Comparison of ENCODE assay signal across 18 mouse cellular contexts in the genomic region with DNA sequence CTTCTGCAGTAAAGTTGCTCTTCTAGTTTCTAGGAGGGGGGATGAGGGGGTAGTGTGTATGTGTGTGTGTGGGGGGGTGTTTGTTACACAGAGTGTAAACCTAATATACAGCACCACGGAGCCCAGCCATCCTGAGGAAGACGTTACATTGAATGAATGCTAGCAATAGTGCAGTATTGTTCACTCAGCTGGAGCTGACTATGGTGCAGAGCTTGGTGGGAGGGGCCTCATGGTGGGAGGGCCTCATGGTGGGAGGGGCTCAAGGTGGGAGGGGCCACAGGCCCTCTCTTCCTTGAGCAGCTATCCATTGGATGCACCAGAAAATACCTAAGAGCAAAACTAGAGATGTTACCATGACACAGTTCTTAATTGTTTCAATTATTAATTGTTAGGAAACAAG.
DNase-seq lines count a peak whose midpoint lies in the region; ATAC-seq and TF ChIP-seq lines count a peak whose summit lies in the region.
"Had no signal": no experiment of that assay in that cellular context is flagged by ENCODE, and none has a peak within 500 bp of the region (broad histone marks: within the 10 kb centered on the region; RNA-seq: fewer than 3 reads in every experiment).

No protein-coding gene starts in this region.

- H3K9me3 ChIP-seq in embryonic facial prominence, embryonic 14.5 days (ENCODE audit: control insufficient read depth, low read length), result no peaks in the 10 kb centered on the region
- no peaks in the 10 kb centered on the region for H3K9me3 ChIP-seq in embryonic facial prominence, embryonic 10.5 days
- H3K9me3 ChIP-seq in lung, embryonic 14.5 days (ENCODE audit: low read depth, low read length), result no peaks in the 10 kb centered on the region
- no peaks in the 10 kb centered on the region for H3K9me3 ChIP-seq in intestine, embryonic 14.5 days (ENCODE audit: control insufficient read depth, low read length)
- H3K9me3 ChIP-seq: G1E; heart, embryonic 13.5 days; liver, embryonic 15.5 days; midbrain, embryonic 10.5 days; neural tube, embryonic 12.5 days had no signal

- no peak overlapping the region for H3K4me3 ChIP-seq in embryonic facial prominence, embryonic 14.5 days (ENCODE audit: low read depth, low read length)
- H3K4me3 ChIP-seq in embryonic facial prominence, embryonic 10.5 days, result no peak overlapping the region
- no peak overlapping the region for H3K4me3 ChIP-seq in lung, embryonic 14.5 days (ENCODE audit: low read depth, low read length)
- H3K4me3 ChIP-seq in intestine, embryonic 14.5 days (ENCODE audit: low read depth, low read length), result no peak overlapping the region
- H3K4me3 ChIP-seq: heart, embryonic 13.5 days; liver, embryonic 15.5 days; midbrain, embryonic 10.5 days; neural tube, embryonic 12.5 days had no signal

- H3K36me3 ChIP-seq in embryonic facial prominence, embryonic 14.5 days (ENCODE audit: control insufficient read depth, insufficient read depth, low read length), result no peaks in the 10 kb centered on the region
- no peaks in the 10 kb centered on the region; the same call in 1 of the 2 replicates for H3K36me3 ChIP-seq in embryonic facial prominence, embryonic 10.5 days (replicated peaks)
- no peaks in the 10 kb centered on the region for H3K36me3 ChIP-seq in lung, embryonic 14.5 days (ENCODE audit: insufficient read depth)
- H3K36me3 ChIP-seq in intestine, embryonic 14.5 days (ENCODE audit: control insufficient read depth, insufficient read depth, low read length), result no peaks in the 10 kb centered on the region
- H3K36me3 ChIP-seq: heart, embryonic 13.5 days; liver, embryonic 15.5 days; midbrain, embryonic 10.5 days; neural tube, embryonic 12.5 days had no signal

- no peak for TF ChIP-seq CTCF in lung, embryonic 14.5 days (IDR thresholded peaks at IDR 0.05; ENCODE audit: low read depth)

- 83% methylated on average over 2 of the region's 2 CpGs for WGBS in embryonic facial prominence, embryonic 14.5 days
- WGBS in embryonic facial prominence, embryonic 10.5 days, result 84% methylated on average over 2 of the region's 2 CpGs
- 87% methylated on average over 2 of the region's 2 CpGs for WGBS in lung, embryonic 14.5 days
- 87% methylated on average over 2 of the region's 2 CpGs for WGBS in intestine, embryonic 14.5 days

- no peak overlapping the region for H3K4me2 ChIP-seq in embryonic facial prominence, embryonic 14.5 days (ENCODE audit: low read depth, low read length)
- H3K4me2 ChIP-seq in lung, embryonic 14.5 days, result no peak overlapping the region
- H3K4me2 ChIP-seq in intestine, embryonic 14.5 days (ENCODE audit: low read length), result no peak overlapping the region
- H3K4me2 ChIP-seq: heart, embryonic 13.5 days; hindbrain, embryonic 14.5 days; liver, embryonic 15.5 days; neural tube, embryonic 12.5 days had no signal

- no peak overlapping the region for H3K9ac ChIP-seq in embryonic facial prominence, embryonic 14.5 days (ENCODE audit: low read depth, low read length)
- no peak overlapping the region for H3K9ac ChIP-seq in lung, embryonic 14.5 days
- H3K9ac ChIP-seq in intestine, embryonic 14.5 days (ENCODE audit: low read length), result no peak overlapping the region
- H3K9ac ChIP-seq: heart, embryonic 13.5 days; hindbrain, embryonic 14.5 days; liver, embryonic 15.5 days had no signal

- no peak overlapping the region for H3K27ac ChIP-seq in embryonic facial prominence, embryonic 14.5 days (replicated peaks; ENCODE audit: low read depth, low read length)
- no peak overlapping the region for H3K27ac ChIP-seq in embryonic facial prominence, embryonic 10.5 days (replicated peaks)
- no peak overlapping the region for H3K27ac ChIP-seq in lung, embryonic 14.5 days (ENCODE audit: low read depth)
- H3K27ac ChIP-seq in intestine, embryonic 14.5 days (ENCODE audit: low read depth), result no peak overlapping the region
- H3K27ac ChIP-seq: heart, embryonic 13.5 days; hindbrain, embryonic 14.5 days; liver, embryonic 15.5 days; neural tube, embryonic 12.5 days had no signal

- no peaks in the 10 kb centered on the region for H3K27me3 ChIP-seq in embryonic facial prominence, embryonic 14.5 days (replicated peaks; ENCODE audit: control insufficient read depth, insufficient read depth, low read length)
- no peaks in the 10 kb centered on the region for H3K27me3 ChIP-seq in embryonic facial prominence, embryonic 10.5 days (replicated peaks; ENCODE audit: low read depth, poor library complexity, severe bottlenecking)
- H3K27me3 ChIP-seq in lung, embryonic 14.5 days (ENCODE audit: insufficient read depth, low read length), result no peaks in the 10 kb centered on the region
- no peaks in the 10 kb centered on the region for H3K27me3 ChIP-seq in intestine, embryonic 14.5 days (replicated peaks; ENCODE audit: control insufficient read depth, insufficient read depth, low read length)
- H3K27me3 ChIP-seq: heart, embryonic 13.5 days; liver, embryonic 15.5 days; neural tube, embryonic 12.5 days had no signal

- ATAC-seq in embryonic facial prominence, embryonic 14.5 days (ENCODE audit: low read depth), result 0 out of 2 replicates have a peak, but pooled peaks have one; percentile 12
- 0 out of 2 replicates have a peak, but pooled peaks have one; percentile 22 for ATAC-seq in lung, embryonic 14.5 days (ENCODE audit: insufficient read depth)
- peak; percentile 52; the same call in 1 of the 2 replicates for ATAC-seq in intestine, embryonic 14.5 days (replicated peaks; ENCODE audit: low FRiP score, low TSS enrichment, low read depth)

- H3K4me1 ChIP-seq in embryonic facial prominence, embryonic 14.5 days (ENCODE audit: control insufficient read depth, insufficient read depth, low read length), result peaks cover 11% of the 10 kb centered on the region; the same call in 1 of the 2 replicates
- H3K4me1 ChIP-seq in embryonic facial prominence, embryonic 10.5 days, result peaks cover 50% of the 10 kb centered on the region
- H3K4me1 ChIP-seq in lung, embryonic 14.5 days (ENCODE audit: insufficient read depth), result 0 out of 2 replicates have a peak, but pooled peaks cover 5% of the 10 kb centered on the region
- H3K4me1 ChIP-seq in intestine, embryonic 14.5 days (replicated peaks; ENCODE audit: control insufficient read depth, insufficient read depth, low read length), result peaks cover 26% of the 10 kb centered on the region

- no peak for DNase-seq in embryonic facial prominence, embryonic 14.5 days (ENCODE audit: low spot score)
- no peak for DNase-seq in embryonic facial prominence, embryonic 10.5 days (ENCODE audit: low spot score)
- no peak for DNase-seq in lung, embryonic 14.5 days
- DNase-seq in lung, postnatal 14 days, result no peak
- DNase-seq in intestine, embryonic 14.5 days (ENCODE audit: low spot score), result no peak
- DNase-seq in naive thymus-derived CD4-positive, alpha-beta T cell, adult 2 months (ENCODE audit: low read depth), result peak; percentile 22
- DNase-seq in cerebellum, postnatal 4 days (ENCODE audit: low spot score in 2 of 2), result no peak
- no peak for DNase-seq in left cerebral cortex, adult 18-20 months (ENCODE audit: low spot score in 2 of 2)
- DNase-seq: cerebellum, adult 8-10 months; gastrocnemius, postnatal 25 days; spleen, adult 18-20 months; thymus, adult 18-20 months had no signal
